Mouse (Mus musculus) central nervous system, embryonic 14 days (tissue): ENCODE measurements around the gene Ndufaf5. TPM values are rescaled to one million over a fixed set of nuclear protein-coding genes. Genes with fewer than 3 reads are reported as not detected.

Experiments used
- polyA plus RNA-seq: library from polyadenylated mRNA; depleted of rRNA; stranded (reverse); fragments of >200 nt; gene quantifications from 2 replicates; pipeline ENCODE4 v1.2.3, GENCODE M21; 2012; rRNA removed

The Ndufaf5 gene
- polyA plus RNA-seq, result 29.9 and 32.5 TPM in 2 replicates

DNA sequence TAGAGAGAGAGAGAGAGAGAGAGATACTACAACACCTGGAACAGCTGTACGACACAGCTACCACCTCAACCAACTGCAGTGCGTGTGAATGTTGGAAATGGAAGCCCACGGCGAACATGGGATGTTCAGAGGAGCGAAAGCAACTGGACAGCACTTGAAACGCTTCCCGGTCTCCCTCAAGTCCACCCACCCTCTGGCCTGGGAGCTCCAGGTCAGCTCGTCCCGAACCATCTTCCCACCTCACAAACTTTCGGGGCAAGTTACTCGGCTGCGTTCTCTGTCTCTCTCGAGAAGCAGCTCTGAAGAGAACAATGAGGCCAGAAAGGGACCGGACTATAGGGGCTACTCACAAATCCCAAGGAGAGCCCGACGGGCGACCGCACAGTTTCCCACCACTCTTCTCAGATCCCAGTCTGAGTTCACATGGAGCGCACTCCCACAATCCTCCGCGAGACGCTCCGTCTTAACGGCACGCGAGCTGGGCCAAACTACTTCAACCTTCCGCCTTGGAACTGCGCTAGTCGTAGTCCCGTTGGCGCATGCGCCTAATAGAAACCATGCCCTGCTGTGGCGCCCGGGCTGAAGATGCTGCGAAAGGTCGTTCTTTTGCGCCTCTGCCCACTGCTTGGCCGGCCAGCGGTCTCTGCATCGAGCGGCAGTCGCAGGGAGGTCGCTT, at the start of gene Ndufaf5, which contains the start of gene Esf1:
Ndufaf5 (plus strand) TSS at position 523 of the 676 bp plus-strand sequence.
Esf1 (minus strand) TSS at position 438 of the 676 bp plus-strand sequence.

DNA sequence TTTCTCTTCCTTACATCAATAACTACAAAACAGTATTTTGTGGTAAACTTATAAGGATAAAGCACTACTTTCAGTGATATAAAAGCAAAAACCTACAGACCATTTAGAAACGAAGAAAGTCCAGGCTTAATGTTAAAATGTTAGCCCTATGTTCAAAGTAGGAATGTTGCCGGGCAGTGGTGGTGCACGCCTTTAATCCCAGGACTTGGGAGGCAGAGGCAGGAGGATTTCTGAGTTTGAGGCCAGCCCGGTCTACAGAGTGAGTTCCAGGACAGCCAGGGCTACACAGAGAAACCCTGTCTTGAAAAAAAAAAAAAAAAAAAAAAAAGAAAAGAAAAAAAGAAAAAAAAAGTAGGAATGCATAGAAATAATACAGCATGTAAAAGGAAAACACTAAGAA, 18.7 kb upstream of the Ndufaf5 start, which contains the start of gene Gm17374:
Gm17374 (plus strand) TSS at position 301 of the 400 bp plus-strand sequence.

Other genes starting within 250 kb of the Ndufaf5 start
- 10.0 and 11.1 TPM in 2 replicates for gene Tasp1, start 103.8 kb upstream of the Ndufaf5 start, polyA plus RNA-seq
- not detected in 2 replicates for gene Gm17374, start 18.6 kb upstream of the Ndufaf5 start, polyA plus RNA-seq
- gene Esf1, start 85 bp upstream of the Ndufaf5 start, polyA plus RNA-seq, result 10.6 and 11.5 TPM in 2 replicates
- not detected in 2 replicates for gene Sel1l2, start 219.1 kb downstream of the Ndufaf5 start, polyA plus RNA-seq
- 25.8 and 27.8 TPM in 2 replicates for gene Macrod2, start 224.7 kb downstream of the Ndufaf5 start, polyA plus RNA-seq